Mouse (Mus musculus): Measurements from ENCODE around the gene Has1.
"Not testable (repeated sequence)": the region's sequence is repeated elsewhere in the genome, so short reads cannot be mapped to it uniquely, and the experiment has no call there.

Has1 gene

DNA sequence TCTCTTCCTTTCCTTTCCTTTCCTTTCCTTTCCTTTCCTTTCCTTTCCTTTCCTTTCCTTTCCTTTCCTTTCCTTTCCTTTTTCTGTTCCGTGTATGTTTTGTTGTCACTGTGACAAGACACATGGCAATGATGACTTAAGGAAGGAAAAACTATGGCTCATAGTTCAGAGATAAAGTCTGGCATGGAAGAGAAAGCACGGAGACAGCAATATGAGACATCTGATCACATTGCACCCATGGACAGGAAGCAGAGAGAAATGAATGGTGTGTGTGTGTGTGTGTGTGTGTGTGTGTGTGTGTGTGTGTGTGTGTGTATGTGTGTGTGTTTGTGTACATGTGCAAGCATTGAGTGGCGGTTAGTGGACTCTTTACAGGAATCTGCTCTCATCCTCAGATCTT, 10.4 kb downstream of the Has1 start:
- DNase-seq (ENCODE audit: low spot score): not testable (repeated sequence)

- DNase-seq (ENCODE audit: low spot score): no peak
Observed at GRCm38 (mm10) chr17:17843534-17844261, 11.3 kb downstream of the Has1 start.

DNA sequence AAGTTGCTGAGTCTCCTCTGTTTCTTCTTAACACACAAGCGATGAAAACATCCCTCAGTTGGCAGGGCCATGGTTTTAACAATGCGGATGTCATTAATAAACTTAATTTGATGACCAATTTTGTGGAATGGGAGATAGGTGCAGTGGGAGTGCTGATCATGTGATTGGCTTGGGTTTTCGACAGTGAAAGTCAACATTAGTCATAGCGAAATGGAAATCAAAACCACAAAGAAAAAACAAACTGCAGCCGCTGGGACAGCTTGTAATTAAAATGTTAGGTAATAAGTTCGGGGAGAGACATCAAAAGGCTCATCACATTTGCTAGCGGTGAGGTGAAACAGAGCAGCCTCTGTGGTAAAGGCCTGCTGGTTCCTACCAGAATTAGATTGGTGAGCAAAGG, 14.2 kb downstream of the Has1 start:
- DNase-seq (ENCODE audit: low spot score): no peak

DNA sequence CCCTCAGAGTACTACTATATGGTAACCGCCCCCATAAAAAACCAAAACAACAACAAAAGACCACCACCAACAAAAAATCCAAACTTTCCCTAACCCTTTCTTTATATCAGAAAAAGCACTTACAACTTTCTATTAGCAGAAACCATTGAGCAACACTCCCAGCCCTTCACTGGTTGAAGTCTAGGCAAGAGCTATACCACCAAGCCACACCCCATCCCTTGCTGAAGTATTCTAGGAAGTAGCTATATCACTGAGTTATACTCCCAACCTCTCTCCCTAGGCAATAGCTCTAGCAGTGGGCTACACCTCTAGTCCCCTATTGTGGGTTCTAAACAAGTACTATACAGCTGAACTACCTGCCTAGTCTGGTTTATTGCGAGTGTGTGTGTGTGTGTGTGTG, 15.7 kb downstream of the Has1 start:
- no peak for DNase-seq (ENCODE audit: low spot score)

DNA sequence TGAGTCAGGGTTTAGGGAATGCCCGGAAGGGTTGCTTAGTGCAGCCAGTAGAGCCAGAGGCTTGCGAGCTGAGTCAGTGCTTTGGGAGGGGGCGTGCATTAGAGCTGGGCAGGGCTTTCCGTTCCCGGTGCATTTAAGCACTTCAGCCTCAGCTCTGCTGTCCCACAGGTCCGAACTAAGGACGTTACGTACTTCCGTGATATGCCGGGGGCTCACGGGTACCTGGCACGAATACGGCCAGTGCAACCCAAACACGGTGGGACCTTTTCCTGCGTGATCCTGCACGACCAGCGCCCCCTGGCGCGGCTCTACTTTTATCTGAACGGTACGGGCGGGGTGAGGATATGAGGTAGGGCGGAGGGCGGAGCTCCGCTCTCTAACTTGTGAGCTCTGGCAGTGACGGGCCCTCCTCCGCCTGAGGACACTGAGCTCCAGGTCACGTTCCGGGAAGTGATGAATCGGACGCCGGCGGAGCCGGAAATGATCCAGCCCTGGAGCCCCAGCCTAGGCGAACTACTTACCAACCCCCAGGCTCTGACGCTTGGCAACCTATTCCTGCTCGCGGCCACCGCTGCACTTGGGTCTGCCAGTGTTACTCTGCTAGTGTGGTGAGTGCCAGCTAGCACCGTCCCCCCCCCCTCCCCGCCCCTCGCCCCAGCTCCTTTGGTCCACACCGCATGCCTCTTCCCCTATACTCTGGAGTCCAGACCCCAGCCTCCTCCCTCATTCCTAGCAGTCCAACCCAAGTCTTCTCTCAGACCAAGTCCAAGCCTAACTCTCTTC, 16.9 kb downstream of the Has1 start:
- peak; percentile 92 for DNase-seq (ENCODE audit: low spot score)

GRCm38 (mm10) chr17:17837426-17837825, 17.6 kb downstream of the Has1 start:
- DNase-seq (ENCODE audit: low spot score): no peak

- no peak for DNase-seq (ENCODE audit: low spot score)
Observed at GRCm38 (mm10) chr17:17836101-17836500, 18.9 kb downstream of the Has1 start.

DNA sequence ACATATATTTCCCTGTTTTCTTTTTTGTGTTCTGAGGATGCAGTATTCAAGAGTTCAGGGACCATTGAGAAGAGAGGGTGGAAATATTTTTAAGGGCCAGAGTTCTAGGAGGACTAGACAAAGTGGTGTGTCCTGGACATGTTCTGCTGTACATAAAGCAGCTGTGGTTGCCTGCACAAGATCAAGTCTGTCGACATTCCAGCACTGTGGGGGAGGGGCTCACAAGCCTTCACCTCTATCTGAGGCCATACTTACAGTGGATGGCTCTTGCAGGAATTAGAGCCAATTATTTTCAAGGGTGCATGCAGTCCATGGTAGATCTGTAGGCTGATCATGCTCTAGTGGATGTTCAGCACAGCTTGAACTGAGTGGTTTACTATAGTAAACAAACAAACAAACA, 20.1 kb downstream of the Has1 start:
- no peak for DNase-seq (ENCODE audit: low spot score)

DNA sequence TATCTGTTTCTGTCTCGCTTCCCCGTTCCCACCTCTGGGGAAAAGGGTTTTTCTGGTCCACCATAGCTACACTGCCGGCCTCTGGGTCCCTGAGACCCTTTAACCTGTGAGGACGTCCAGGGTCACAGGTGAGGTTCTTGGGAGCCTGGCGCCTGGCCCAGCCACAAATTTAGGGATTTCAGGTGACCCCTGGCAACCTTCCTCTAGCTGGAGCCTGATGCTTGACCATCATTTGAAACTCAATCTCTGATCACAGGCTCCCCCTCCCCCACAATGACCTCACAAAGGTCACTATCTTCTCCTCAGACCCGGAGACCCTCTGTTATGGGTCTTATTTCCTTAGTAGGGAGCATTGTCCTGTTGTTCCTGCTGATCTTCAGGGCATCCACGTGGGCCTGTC, 24.3 kb downstream of the Has1 start:
- DNase-seq (ENCODE audit: low spot score): no peak

GRCm38 (mm10) chr17:17829816-17830535, 25.0 kb downstream of the Has1 start:
- DNase-seq (ENCODE audit: low spot score): no peak

- DNase-seq (ENCODE audit: low spot score): no peak
Observed at GRCm38 (mm10) chr17:17829052-17829785, 25.8 kb downstream of the Has1 start.

- DNase-seq (ENCODE audit: low spot score): peak; percentile 68
Observed at GRCm38 (mm10) chr17:17828191-17828981, 26.6 kb downstream of the Has1 start.

DNA sequence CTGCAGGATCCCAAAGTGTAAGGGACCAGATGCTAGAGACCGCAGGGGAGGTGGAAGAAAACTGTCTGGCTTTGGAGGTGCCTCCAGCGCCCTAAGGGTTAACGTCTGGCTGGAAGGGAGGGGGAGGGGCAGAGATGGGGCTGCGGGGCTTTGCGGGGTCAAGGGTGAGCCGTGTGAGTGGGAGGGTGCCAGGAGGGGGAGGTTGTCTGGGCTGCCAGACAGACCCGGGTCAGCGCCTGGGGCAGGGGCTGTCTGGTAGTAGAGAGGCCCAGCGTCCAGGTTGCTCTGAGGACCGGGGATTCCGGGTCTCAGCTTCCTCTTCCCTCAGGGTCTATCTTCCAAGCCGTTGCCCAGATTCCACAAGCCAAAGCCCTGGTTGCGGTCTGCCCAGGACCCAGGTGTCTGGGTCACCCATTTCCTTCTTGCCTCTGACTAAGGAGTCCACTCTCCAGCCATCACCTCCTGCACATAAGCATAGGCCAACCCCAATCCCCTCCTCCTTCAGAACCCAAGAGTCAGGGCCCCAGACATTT, 27.3 kb downstream of the Has1 start:
- DNase-seq (ENCODE audit: low spot score): peak; percentile 66

DNA sequence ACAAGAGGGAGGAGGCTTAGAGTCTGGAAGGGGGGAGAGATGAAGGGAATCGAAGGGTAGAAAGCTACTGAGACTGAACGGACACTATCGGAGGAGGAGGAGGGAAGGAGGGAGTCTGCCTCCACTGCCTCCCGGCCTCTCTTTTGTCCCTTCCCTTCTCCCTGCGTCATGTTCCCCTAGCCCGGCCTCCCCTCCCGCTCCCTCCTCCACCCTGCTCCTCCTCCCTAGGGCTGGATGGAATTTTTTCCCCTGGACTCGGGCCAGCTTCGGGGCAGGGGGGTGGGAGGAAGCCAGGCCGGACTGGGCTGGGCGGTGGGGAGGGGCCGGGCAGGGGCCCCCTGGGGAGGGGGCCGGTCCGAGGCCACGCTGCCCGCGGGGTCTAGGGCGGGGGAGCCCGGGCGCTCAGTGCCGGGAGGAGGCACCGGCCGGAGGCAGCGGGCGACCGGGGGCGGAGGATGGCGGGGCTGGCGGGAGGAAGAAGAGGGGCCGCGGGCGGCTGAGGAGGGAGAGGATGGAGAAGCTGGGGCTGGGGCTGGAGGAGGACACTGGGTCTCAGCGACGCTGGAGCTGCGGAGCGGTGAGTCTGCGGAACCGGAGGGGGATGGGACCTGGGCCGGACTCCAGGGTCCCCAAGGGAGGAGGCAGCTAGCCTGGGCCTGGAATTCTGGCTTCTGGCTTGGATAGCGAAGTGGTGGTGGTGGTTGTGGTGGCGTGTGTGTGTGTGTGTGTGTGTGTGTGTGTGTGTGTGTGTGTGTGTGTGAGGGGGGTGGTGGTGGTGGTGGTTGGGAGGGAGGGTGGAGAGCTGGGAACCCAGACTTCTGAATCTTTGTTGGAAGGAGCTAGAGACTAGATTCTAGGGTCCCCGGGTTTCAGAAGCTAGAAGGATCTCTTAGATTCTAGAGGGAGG, 28.0 kb downstream of the Has1 start, which contains the start of gene Spaca6:
TSS of gene Spaca6 (plus strand) at position 408 of the 907 bp plus-strand sequence.
- DNase-seq (ENCODE audit: low spot score): peak; percentile 95

DNA sequence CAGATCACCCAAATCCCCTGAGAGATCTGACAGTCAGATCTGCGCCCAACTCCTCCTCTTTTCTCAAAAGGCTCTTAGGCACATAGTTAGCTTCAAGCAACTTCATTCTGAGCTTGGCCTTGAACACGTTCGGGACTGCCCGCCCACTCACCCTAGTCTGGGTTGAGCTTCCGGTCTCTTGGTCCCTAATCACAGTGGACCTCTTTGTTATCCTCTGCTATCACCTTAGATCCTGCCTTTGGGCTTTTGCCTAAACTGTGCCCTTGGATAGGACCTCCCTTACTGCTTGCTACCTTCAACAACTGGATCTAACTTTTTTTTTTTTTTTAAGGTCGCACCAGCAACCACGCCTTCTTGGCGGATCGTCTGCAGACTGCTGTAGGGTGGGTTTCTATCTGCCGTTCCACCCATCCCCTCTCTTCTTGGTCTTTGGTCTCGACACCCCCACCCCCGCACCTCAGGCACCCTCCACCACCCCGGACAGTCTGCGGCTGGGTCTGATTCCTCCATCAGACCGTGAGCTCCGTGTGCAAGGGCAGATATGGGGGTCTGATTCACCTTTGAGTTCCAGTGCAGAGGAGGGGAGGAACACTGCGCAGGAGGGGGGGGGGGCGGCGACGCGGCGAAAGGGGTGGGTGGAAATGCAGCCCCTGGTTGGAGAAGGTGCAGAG, 28.9 kb downstream of the Has1 start:
- DNase-seq (ENCODE audit: low spot score): peak; percentile 81

GRCm38 (mm10) chr17:17823612-17824336, 31.2 kb downstream of the Has1 start:
- DNase-seq (ENCODE audit: low spot score): no peak

- DNase-seq (ENCODE audit: low spot score): no peak
Observed at GRCm38 (mm10) chr17:17795527-17795926, 59.5 kb downstream of the Has1 start.
